Mouse (Mus musculus): ENCODE measurements at regions not wholly inside any gene's neighbourhood (a gene's known extent, or its start where the extent isn't known, plus 50 kb on each side); places are given as distances from the start of the nearest gene placed in this dataset.

DNA sequence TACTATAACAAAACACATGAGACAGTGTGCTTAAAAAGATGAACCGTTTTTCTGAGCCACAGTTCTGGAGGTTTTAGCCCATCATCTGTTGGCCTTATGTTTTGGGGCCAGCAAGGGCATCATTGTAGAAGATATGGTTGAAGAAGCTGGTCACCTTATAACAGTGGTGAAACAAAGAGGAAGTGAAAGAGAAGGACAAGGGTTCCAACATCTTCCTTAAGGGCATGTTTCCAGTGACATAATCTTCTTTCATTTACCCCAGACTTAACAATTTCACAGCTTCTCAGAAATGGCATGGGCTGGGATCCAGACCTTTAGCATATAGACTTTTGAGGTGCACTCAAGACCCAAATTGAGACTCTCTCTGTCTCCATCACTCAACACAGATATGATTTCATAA, 259.5 kb downstream of the 1700064H15Rik start:
- DNase-seq (ENCODE audit: low spot score in 2 of 2), result no peak

DNA sequence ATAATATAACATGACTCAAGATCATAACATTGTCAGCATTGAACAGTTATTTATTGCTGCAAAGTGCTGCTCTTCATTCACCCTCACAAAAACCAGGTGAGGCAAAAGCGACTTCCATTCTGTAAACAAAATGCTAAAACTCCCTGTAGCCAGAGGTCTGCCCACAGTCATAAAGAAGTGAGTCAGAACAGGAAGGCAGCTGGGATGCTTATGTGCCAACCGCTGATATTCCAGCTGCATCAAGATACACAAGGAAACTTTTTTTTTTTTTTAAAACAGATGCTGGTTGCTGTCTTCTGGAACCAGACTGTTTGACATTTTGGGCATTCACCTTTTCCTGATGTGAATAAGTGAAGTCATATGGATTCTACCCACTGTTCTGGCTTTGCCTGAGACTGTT, 260.7 kb downstream of the 1700064H15Rik start:
- no peak for DNase-seq (ENCODE audit: low spot score in 2 of 2)

Data from heart, adult 9 months (tissue).